Mouse (Mus musculus) ES-Bruce4 (cell line): ENCODE measurements around the gene Pkd1l3. TPM values are rescaled to one million over a fixed set of nuclear protein-coding genes. Genes with fewer than 3 reads are reported as not detected.

Experiments
- H3K27ac ChIP-seq: 2 replicates; pipeline ENCODE4 v1.5.1; 2012; ENCODE audit warnings: low read length, inconsistent platforms; ENCODE audit not compliant: insufficient read depth
- H3K27me3 ChIP-seq: 2 replicates; pipeline ENCODE4 v1.6.1; 2012; ENCODE audit warnings: mild to moderate bottlenecking, low read length, inconsistent platforms; ENCODE audit not compliant: control insufficient read depth, poor library complexity, insufficient read depth, severe bottlenecking
- H3K36me3 ChIP-seq: 2 replicates; pipeline ENCODE4 v1.6.1; 2012; ENCODE audit warnings: inconsistent platforms, mild to moderate bottlenecking, low read length, moderate library complexity; ENCODE audit not compliant: control insufficient read depth, poor library complexity, insufficient read depth, severe bottlenecking
- H3K4me1 ChIP-seq: one replicate; pipeline ENCODE4 v1.8.1; 2011; ENCODE audit warnings: low read length; ENCODE audit not compliant: control insufficient read depth, insufficient read depth
- H3K4me3 ChIP-seq: 2 replicates; pipeline ENCODE4 v1.5.1; 2011; ENCODE audit warnings: low read depth, mild to moderate bottlenecking, low read length
- H3K9ac ChIP-seq: 2 replicates; pipeline ENCODE4 v1.6.1; 2012; ENCODE audit warnings: low read depth, mild to moderate bottlenecking, inconsistent platforms; ENCODE audit not compliant: poor library complexity, severe bottlenecking
- H3K9me3 ChIP-seq: replicated peaks from 2 replicates; pipeline ENCODE4 v1.6.1; 2012; ENCODE audit warnings: mild to moderate bottlenecking, low read length, inconsistent platforms; ENCODE audit not compliant: control insufficient read depth, poor library complexity, insufficient read depth, severe bottlenecking
- CTCF ChIP-seq: IDR thresholded peaks from one replicate; pipeline ENCODE4 v1.8.1; 2011; ENCODE audit warnings: low read depth, low read length
- EP300 ChIP-seq: IDR thresholded peaks from 2 replicates; pipeline ENCODE4 v1.6.1; 2011; ENCODE audit warnings: low read depth, low read length; ENCODE audit not compliant: insufficient read depth
- POLR2A ChIP-seq: IDR thresholded peaks from one replicate; pipeline ENCODE4 v1.8.1; 2011; ENCODE audit warnings: low read length; ENCODE audit not compliant: insufficient read depth
- polyA plus RNA-seq: library from polyadenylated mRNA; stranded (reverse); fragments of >200 nt; gene quantifications from 2 replicates; pipeline ENCODE4 v1.2.4, GENCODE M21; 2011; ENCODE audit warnings: low read depth; ENCODE audit not compliant: missing spikeins, insufficient read depth, insufficient read length

Pkd1l3 gene
- polyA plus RNA-seq, 1 experiment: not detected

DNA sequence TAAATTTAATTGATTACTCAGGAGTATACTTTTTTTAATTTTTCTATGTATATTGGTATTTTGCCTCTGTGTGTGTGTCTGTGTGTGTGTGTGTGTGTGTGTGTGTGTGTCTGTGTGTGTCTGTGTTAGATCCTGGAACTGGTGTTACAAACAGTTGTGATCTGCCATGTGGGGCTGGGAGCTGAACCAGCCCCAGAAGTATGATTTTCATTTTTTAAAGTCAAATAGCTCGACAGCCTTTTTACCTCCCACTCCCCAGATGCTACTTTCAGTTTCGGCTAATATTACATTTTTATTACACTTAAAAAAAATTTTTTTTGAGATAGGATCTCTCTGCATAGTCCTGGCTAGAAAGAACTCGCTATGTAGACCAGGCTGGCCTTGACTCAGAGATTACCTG, 48.0 kb downstream of the Pkd1l3 start:
- no peaks in the 10 kb centered on the region for H3K9me3 ChIP-seq
- no peak overlapping the region for H3K27ac ChIP-seq
- H3K4me1 ChIP-seq: no peaks in the 10 kb centered on the region
- H3K4me3 ChIP-seq: no peak overlapping the region
- TF ChIP-seq EP300: no peak
- TF ChIP-seq POLR2A: no peak
- no peak for TF ChIP-seq CTCF
- H3K9ac ChIP-seq: no peak overlapping the region
- no peaks in the 10 kb centered on the region for H3K36me3 ChIP-seq
- no peaks in the 10 kb centered on the region for H3K27me3 ChIP-seq

DNA sequence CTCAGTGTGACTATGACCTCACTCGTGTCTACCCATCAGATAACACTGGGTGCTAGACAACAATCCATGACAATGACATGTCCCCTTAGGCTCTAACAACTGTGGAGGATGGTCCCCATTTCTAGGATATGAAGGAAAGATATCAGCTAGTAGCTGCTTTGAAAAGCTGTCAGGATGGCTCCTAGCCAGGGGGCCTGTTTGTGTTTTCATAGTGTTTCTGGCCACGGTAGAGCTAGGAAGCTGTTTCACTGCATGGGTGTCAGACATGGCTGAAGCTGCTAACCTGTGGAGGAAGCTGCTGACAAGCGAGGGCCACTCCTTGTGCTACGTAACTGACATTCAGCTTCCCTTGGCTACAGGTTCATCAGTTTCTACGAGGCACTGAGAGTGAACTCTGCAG, 52.3 kb downstream of the Pkd1l3 start:
- Histone ChIP-seq H3K9me3 (no peaks in the 10 kb centered on the region), H3K4me3 (no peak overlapping the region), H3K36me3 (peaks cover 9% of the 10 kb centered on the region; the same call in 1 of the 2 replicates), H3K9ac (no peak overlapping the region), H3K27me3 (no peaks in the 10 kb centered on the region), H3K4me1 (no peaks in the 10 kb centered on the region), H3K27ac (no peak overlapping the region)
- TF ChIP-seq POLR2A (no peak), EP300 (no peak), CTCF (no peak)

DNA sequence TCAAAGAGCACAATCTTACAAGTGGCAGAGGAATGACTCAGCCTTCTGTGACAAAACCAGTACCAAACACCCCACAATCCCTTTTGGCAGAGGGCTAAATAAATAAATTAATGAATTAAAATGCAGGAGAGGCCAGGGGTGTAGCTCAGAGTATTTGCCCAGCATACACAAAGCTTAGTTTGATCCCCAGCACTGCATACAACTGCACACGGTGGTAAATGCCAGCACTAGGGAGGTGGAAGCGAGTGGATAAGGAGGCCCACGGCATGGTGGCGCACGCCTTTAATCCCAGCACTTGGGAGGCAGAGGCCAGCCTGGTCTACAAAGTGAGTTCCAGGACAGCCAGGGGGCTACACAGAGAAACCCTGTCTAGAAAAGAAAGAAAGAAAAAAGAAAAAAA, 58.3 kb downstream of the Pkd1l3 start:
- H3K9ac ChIP-seq: no peak overlapping the region
- H3K36me3 ChIP-seq: peaks cover 67% of the 10 kb centered on the region
- no peaks in the 10 kb centered on the region for H3K4me1 ChIP-seq
- no peak overlapping the region for H3K27ac ChIP-seq
- H3K4me3 ChIP-seq: no peak overlapping the region
- no peaks in the 10 kb centered on the region for H3K27me3 ChIP-seq
- H3K9me3 ChIP-seq: no peaks in the 10 kb centered on the region
- TF ChIP-seq CTCF: no peak
- no peak for TF ChIP-seq POLR2A

DNA sequence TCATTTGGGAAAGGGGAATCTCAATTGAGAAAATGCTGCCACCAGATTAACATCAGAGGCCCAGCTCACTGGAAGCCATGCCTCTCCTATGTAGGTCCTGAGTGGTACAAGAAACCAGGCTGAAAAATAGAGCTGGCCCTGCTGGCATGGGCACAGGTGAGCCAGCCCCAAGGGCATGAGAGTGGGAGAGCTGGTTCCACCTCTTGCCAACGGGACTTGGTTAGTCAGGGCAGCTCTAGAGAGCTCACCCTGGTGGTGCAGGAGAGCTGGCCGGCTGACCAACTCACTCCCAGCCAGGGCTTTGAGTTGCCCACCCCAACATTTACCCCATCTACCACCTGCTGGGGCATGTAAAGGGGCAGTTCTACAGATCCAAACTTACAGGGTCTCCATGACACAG, 59.3 kb downstream of the Pkd1l3 start:
- no peak overlapping the region for H3K27ac ChIP-seq
- H3K27me3 ChIP-seq: no peaks in the 10 kb centered on the region
- H3K9ac ChIP-seq: no peak overlapping the region
- TF ChIP-seq CTCF: no peak
- no peak for TF ChIP-seq EP300
- TF ChIP-seq POLR2A: no peak
- no peaks in the 10 kb centered on the region for H3K9me3 ChIP-seq
- H3K4me3 ChIP-seq: no peak overlapping the region
- H3K4me1 ChIP-seq: no peaks in the 10 kb centered on the region
- peaks cover 74% of the 10 kb centered on the region for H3K36me3 ChIP-seq

- Histone ChIP-seq H3K4me1 (no peaks in the 10 kb centered on the region), H3K36me3 (peaks cover 79% of the 10 kb centered on the region), H3K4me3 (no peak overlapping the region), H3K9me3 (no peaks in the 10 kb centered on the region), H3K27me3 (no peaks in the 10 kb centered on the region), H3K27ac (no peak overlapping the region), H3K9ac (no peak overlapping the region)
- TF ChIP-seq CTCF (no peak), EP300 (no peak), POLR2A (no peak)
Observed at GRCm38 (mm10) chr8:109675896-109676643, 61.8 kb downstream of the Pkd1l3 start.

GRCm38 (mm10) chr8:109681535-109681934, 67.2 kb downstream of the Pkd1l3 start:
- no peak overlapping the region for H3K4me3 ChIP-seq
- H3K36me3 ChIP-seq: peaks cover 45% of the 10 kb centered on the region
- TF ChIP-seq POLR2A (no peak), EP300 (no peak), CTCF (no peak)
- no peaks in the 10 kb centered on the region for H3K9me3 ChIP-seq
- H3K27me3 ChIP-seq: no peaks in the 10 kb centered on the region
- H3K27ac ChIP-seq: no peak overlapping the region
- no peak overlapping the region for H3K9ac ChIP-seq
- H3K4me1 ChIP-seq: no peaks in the 10 kb centered on the region
